Mouse (Mus musculus) cerebellum, adult 11-12 months (tissue): Measurements from ENCODE around the gene Fcrl6.

ENCODE experiments used
- DNase-seq: peaks from one replicate; pipeline ENCODE4 v3.0.0; 2022

Fcrl6 gene

DNA sequence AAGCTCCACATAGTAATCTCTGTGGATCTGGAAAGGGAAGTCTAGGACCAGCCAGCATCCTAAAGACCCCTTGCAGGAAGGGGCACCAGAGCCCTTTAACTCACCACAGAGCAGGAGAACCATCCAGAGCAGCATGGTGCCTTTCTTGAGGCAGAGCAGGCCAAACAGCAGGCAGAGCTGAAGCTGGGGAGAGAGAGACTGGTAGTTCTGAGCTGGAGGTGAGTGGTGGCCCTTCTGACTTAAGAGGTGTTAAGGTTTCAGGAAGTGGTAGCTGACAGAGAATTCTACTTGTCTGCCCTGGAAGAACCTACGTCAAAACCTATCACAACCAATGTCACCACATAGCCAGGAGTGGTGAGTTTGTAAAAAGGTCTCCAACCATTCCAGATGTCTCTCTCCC lies at the start of gene Fcrl6:
Gene Fcrl6, minus strand, starts transcription at position 226 of the 400 bp plus-strand sequence.
- DNase-seq: no peak

DNA sequence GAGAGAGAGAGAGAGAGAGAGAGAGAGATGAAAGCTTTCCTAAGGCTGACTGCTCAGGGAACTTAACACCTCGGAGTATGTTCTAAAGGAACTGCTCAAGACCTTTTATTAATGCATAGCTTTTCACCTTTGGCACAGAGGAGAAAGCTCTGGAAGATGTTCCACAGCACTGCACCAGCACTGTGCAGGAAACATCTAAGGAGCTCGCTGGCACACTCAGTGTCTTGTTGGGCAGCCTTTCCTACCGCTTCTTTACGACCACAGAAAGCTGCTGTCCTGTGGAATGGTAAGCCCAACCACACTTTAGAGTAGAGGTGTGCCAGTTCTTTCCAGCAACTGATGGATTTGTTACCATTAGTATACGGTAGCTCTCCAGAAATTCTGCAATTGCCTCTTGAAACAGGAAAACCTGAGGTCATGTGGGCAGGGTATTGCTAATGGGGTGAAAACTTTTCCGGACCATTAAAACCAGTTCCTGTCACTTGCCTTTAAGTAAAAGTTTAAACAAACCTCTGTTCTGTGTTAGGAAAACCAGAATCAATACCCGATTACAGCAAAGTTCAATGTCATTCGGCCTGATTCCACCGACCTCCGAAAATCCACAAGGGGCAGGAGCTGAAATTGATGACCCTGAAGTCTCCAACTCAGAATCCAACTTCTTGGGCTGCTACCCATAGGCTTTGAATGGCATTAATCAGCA lies 49.1 kb upstream of the Fcrl6 start:
- DNase-seq: no peak

DNA sequence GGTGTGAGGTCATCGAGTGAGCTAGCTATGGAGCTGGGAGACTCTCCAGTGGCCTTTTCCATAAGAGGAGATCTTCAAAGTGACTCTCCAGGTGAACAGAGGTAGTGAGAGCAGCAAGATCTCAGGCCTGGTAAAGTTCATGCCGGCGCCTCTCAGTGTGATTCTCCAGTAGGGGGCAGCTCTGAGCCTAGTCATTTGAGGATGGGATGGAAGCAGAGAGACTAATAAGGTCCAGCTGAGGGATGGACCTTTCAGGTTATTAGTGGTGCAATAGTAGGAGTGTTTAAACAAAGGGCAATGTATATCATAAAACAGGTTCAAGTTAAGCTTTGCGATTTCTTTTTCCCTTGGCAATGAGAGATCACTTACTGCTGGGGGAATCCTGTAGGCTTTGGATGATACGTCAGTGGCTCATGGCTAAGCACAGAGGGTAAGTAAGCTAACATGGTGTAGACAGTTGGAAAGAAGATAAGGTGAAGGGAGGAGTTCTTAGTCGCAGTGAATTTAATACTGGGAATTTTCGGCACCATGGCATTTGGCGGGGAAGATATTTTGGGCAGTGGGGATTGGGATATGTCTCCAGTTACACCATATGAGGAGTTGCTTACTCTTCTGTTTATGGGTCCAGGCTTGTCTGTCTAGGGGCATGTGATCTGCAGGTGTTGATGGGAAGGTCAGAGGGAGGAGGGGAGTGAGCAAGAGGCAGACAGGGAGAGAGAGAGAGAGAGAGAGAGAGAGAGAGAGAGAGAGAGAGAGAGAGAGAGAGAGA lies 48.4 kb upstream of the Fcrl6 start:
- no peak for DNase-seq

DNA sequence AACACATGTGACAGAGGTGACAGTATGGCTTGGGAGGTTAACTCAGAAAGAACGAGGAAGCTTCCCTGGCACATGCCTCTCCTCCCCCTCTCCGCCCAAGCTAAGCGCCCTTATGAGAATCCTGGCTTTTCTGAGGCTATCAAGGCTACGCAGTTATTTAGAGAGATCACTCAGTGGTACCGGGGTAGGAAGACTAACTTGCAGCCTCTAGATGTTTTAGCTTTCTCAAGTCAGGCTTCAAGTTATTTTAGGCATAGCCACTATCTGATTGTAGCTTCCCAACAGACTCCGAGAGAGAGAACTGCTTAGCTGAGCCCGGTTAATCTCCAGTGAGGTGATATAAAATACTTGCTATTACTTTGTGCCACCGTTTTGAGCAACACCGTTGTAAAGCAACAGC lies 47.0 kb upstream of the Fcrl6 start:
- DNase-seq: no peak

DNA sequence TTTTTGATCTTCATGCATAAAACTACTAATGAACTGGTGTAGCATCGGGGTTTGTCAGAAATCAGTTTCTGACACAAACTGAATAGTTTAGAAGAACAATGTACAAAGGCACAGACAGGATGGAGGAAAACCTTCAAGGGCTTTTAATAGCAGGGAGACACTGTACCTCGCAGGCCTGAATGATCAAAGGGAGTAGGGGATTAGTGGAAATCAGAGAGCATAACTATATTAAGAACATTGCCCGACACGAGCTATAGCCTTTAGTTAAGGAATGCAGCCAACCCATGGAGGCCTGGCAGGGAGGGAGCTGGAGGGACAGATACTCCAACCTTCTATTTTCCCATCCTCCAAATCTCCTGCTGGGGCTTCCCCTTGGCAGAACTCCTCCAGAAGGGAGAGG lies 44.9 kb upstream of the Fcrl6 start:
- no peak for DNase-seq

DNA sequence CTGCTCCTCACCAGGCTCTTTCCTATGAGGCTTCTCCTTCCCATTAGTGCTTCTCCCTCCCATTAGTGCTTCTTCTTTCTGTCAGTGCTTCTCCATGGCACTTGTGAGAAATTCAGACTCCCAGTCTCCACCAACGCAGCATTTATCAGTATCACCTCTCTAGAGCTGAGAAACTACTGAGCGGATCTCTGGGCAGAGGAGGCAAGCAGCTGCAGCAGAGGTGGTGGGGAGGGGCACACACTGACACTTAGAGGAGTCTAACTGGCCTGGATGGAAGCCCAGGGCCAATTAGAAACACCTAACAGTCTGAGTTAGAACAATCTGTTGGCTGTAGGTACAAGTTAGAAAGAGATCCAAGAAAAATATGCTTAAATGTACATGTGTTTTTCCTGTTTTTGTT lies 36.4 kb upstream of the Fcrl6 start:
- no peak for DNase-seq

DNA sequence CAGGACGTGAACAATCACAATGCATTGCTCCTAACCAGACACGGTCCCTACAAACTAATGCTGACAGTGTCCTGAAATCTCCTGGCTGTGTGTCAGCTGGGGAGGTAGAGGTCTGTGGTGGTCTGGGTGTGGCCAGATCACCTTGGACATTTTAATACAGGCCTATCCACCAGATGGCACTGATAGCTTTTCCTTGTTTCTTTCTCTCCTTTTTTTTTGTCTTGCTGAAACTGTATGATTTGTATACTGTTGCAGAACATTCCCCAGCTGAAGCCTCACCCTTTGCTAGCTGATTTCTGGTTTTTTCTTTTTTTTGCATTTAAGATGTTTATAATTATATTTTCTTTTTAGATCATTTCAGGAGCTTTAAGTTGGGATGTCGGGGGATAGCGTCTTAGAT lies 35.5 kb upstream of the Fcrl6 start:
- no peak for DNase-seq

DNA sequence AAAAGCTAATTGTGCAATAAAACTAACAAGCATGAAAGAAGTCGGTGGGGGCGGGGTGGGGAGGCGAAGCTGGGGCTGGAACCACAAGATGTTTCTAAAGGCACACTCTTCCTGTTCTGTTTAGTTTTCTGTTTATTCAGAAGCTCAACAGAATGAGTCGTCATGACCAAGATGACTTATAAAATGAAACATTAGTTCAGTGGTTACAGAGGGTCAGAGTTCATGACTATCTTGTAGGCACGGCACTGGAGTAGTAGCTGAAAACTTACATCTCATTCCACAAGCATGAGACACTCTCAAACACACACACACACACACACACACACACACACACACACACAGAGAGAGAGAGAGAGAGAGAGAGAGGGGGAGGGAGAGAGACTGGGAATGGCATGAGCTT lies 33.9 kb upstream of the Fcrl6 start:
- DNase-seq: no peak

DNA sequence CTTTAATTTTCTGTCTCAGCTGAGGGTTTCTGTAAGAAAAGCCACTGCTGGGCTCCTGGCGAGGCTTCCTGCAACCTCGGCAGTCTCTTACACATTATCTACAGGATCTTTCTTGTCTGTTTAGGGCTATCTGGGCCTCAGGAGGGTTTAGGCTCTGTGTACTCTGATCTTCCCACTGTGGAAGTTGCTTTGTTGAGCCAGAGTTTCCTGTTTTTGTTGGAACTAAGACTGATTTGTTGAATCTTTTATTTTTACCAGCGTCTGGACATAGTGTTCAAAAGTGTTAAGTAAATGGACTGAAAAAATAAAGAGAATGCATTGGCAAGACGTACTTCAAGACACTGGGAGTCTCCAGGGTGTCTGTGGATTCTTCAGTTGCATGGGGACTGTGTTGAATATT lies 32.9 kb upstream of the Fcrl6 start:
- no peak for DNase-seq

DNA sequence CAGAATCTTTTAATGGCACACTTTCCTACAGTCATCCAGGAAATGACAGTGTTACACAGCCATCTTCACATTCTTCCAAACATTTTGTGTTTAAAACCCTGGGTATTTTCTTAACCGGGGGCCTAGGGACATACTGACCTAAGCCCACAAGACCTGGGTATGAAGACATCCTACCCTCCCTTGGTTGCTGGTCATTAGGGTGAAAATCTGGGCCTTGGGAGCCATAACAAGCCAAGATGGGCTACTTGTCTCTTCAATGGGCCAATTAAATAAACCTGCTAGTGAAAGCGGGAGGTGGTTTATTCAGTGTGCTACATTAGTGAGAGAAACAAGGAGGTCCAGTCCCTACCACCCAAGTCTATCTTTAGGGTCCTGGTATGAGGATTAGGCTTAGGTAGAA lies 31.8 kb upstream of the Fcrl6 start:
- DNase-seq: no peak

DNA sequence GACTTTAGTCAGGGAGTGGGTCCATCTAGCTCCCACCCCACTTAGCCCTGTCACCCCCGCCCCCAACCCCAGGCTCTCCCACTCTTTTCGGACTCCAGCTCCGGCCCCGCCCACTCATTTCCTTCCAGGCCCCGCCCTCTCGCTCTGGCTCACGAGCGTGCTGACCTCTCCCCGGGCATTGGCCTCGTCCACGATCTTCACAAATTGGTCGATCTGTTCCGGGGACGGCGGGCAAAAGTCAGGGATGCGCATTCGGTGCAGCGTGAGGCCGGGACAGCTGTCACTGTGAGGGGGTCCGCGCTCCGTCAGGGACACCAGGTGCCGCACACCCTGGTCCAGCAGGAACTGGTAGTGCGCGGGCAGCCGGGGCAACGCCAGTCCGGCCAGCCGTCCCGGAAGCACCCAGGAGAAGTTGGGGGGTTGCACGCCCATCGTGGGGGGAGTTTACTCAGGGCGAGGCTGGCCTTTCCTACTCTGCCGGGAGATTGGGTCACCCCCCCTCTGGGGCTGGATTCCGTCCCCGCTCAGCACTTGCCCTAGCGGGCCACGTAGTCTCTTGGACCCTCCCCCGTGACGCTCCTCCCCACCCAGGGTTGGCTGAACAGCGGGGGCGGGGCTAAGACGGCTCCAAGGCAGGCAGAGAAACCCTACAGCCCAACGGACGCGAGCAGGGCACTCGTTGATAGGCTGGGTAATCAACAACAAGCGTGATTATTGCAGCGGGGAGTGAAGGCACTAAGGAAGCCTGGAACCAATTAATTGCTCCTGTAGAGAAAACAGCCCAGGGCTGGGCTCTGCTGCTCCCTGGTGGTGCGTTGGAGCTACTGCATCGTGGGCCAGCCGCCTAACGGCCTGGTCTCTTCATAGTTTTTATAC lies 30.3 kb upstream of the Fcrl6 start, which contains the start of gene Dusp23:
Gene Dusp23, minus strand, starts transcription at position 512 of the 876 bp plus-strand sequence.
- peak; percentile 98 for DNase-seq

DNA sequence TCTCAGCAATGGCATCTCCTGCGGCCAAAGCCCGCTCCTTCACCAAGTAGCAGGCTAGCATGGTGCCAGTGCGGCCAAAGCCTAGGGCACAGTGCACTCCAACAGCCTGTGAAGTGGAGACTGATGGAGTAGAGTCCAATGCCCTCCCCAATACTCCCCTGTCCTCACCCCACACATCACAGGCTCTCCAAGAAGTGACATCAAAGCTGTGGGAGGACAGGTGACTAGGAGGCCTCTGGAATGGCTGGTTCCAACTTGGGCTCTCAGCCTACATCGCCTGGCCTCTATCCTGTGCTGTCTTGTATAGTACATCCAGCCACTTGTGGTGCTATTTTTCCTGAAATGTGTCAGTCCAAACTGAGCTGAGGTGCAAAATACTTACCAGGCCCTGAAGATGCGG lies 29.4 kb upstream of the Fcrl6 start:
- DNase-seq: peak; percentile 36

DNA sequence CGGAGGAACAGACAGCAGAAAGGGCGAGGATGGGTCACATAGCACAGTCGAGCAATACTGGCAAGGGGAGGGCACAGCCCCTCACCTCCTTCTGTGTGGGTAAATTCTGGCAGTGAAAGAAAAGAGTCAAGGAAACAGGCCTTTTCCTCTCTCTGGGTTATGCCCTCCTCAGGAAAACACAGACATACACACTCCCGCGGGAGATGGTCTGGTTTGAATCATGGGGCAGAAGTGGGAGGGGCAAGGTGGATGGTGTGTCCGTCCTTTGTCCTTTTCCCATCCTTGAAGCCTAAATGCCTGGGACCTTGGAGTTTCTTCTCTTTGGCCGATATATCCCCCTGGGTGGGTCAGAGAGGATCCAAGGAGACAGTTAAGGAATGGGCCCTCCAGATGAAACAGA lies 27.5 kb upstream of the Fcrl6 start:
- no peak for DNase-seq

DNA sequence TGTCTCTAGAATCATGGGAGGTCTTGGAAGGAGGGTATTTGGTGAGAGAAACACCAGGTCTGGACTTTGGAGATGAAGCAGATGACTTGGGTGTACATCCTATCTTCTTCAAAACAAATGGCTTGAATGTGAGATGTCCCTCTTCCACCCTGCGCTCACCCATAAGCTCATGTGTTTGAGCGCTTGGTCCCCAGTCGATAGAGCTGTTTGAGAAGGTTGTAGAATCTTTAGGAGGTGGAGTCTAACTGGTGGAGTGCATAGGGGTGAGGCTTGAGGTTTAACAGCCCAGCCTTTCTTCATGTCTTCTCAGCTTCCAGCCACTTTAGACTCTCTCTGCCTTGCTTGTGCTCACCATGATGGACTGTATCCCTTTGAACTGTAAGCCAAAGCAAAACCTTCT lies 24.0 kb upstream of the Fcrl6 start:
- DNase-seq: no peak

DNA sequence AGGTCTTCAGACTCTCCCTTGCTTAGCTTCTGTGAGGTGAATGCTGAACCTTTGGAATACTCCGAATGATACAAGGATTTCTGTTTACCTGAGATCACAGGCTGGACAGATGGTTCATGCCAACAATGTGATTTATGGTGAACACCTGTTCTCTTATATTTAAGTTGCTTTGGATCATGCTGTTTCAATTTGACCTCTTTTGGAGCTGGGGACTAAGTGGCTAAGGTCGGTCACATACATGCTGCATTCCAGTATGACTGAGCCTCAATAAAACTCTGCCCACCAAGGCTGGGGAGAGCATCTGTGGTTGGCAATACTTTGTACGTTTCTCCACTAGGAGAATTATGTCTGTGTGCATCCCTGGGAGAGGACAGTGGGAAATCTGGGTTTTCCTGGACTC lies 21.7 kb upstream of the Fcrl6 start:
- DNase-seq: no peak

DNA sequence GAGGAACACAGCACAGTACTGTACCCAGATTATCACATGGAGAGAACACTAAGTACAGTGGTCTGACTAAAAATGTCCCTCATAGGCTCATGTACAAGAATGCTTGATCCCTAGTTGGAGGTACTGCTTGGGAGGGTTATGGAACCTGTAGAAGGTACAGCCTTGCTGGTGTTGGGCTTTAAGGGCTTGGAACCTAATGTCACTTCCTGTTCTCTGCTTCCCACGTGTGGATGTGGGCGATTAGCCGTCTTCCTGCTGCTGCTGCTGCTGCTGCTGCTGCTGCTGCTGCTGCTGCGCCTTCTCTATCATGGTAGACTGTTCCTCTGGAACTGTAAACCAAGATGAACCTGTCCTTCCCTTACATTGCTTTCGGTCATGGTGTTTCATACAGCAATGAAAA lies 21.2 kb upstream of the Fcrl6 start:
- DNase-seq: no peak

DNA sequence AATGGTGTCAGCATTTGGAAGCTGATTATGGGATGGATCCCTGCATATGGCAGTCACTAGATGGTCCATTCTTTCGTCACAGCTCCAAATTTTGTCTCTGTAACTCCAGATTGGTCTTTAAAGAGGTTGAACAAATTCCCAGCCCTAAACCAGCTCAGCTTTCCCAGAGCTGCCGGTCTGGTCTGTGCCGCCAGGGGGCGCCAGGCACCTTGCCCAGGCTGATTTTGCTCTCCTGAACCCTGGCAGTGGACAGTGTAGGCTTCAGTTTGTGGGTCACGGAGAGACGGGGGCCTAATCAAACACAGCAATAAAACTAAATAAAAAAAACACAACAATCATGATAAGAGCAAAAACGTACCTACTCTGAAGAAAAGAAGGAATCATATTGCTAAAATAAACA lies 16.9 kb upstream of the Fcrl6 start:
- peak; percentile 47 for DNase-seq

DNA sequence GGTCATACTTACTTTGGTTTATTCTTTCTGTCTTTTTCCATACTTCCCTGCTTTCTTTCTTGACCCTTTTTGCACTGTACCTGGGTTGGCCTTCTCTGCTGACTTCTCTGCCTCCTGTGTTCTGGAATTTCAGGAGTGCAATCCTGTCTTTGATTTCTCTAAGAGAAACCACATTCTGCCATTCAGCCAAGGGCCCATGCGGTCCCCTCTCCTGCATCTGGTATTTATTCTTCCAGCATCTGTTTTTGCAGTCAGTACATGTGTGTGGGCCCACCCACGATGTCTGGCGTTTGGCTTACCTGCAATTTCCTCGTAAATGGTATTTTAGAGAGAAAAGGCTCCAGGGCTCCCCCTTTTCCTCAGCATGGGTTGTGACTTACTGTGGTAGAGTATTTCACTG lies 15.8 kb upstream of the Fcrl6 start:
- no peak for DNase-seq

DNA sequence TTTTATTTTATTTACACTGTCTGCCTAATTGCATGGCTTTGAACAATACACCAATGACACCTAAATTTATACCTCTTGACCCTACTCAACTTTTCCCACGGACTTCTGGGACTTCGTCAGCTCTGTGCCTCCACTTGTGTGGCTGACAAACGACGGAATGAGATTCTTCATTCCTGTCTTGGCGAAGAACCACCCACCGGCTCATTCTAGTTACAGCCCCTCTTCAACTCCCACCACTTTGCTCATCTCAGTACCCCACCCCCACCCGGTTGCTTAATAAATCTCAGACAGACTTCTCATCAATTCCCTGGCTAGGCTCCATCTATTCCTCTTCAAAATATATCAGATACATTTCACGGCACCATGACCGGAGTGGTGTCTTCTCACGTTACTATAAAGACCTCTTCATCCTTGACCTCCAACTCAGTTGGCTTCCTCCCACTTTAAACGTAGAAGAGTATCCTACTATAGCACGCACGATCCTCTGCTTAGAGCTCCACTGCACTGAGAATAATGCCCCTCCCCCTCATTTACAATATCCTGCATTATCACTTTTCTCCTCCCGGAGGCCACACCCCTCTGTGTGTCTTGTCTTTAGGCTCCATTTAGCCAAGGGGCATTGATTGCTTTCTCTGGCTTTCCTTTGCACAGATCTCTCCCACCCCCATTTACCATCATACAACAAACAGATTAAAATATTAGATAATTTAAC lies 15.2 kb upstream of the Fcrl6 start:
- no peak for DNase-seq

DNA sequence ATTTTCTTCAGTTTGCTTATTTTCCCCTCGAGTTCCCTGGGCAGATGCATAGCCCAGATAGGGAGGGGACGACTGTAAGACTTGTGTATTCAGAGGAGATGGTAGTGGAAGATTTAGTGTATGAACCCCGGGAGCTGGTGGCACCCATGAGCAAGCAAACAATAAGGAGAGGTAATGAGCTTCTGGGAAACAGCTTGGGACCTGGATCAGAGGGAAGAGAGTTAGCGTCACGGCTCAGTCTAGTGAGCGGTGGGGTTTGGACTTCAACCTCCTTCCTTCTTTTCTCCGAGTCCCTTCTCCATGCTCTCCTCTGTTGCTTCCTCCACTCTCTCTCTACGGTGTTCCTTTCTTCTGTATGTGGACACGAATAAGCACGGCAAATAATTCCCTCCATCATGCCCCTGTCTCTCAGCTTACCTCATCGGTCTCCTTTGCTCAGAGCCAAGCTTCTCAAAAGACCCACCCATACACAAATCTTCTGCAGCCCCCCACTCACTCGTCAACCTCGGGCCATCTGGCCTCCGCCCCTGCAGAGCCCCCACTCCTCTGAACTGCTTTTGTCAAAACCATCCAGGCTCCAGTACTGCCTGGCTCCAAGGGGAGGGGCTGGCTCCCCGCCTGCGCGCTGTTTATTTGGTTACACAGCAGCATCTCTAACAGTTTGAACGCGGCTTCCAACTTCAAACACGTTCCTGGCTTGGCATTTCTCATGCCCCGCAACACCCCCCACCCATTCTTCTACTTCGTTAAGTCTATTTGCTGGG lies 14.4 kb upstream of the Fcrl6 start:
- DNase-seq: no peak

DNA sequence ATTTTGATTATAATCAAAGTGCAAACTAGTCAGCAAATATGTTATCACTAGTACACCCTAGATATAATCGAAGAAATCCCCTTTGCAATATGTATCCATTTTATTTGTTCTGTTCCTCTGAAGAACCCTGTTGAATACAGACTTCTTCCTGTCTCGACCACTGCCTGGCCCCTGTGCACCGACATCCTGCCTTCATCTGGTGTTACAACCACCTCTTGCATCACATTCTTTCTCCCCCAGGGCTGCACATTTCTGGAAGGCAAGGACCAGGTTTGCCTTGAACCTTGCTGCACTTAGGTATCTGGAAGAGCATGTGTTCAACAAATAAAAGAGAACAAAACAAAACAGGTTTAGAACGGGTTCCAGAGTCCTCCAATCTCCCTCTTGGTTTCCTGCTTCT lies 13.1 kb upstream of the Fcrl6 start:
- no peak for DNase-seq

DNA sequence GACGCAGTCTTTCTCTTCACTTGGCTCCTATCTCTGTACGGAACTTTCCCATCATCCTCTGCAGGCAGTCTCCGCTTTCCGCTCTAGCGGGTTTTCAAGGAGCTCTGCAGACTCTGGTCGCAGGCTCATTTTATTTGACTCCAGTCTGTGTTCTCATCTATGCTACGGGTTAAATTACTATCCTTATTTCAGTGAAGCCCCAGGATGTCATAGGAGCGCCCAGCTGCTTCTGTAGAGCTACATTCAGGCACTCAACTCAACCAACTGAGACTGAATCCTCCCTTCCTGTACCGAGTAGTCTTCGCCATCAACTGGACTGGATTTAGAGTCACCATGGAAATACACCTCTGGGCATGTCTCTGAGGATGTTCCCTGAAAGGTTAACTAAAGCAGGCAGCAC lies 12.3 kb upstream of the Fcrl6 start:
- no peak for DNase-seq
